Mouse (Mus musculus): ENCODE measurements around the gene Colec11. TPM values are rescaled to one million over a fixed set of nuclear protein-coding genes. Genes with fewer than 3 reads are reported as not detected.

Colec11 gene
- polyA plus RNA-seq, 1 experiment from 2014 or later, result 0.22 TPM

GRCm38 (mm10) chr12:28625407-28625806, 2.2 kb upstream of the Colec11 start:
- Histone ChIP-seq H3K4me3 (replicated peaks) (no peak overlapping the region), H3K9ac (no peak overlapping the region), H3K4me1 (peaks cover 12% of the 10 kb centered on the region), H3K27ac (no peak overlapping the region), H3K4me2 (no peak overlapping the region), H3K36me3 (replicated peaks) (peaks cover 26% of the 10 kb centered on the region), H3K9me3 (no peaks in the 10 kb centered on the region), H3K27me3 (no peaks in the 10 kb centered on the region)
- ATAC-seq (ENCODE audit: low FRiP score), result no peak
- WGBS, result 85% methylated on average over 7 of the region's 7 CpGs

GRCm38 (mm10) chr12:28624251-28624650, 1.1 kb upstream of the Colec11 start:
- Histone ChIP-seq H3K9ac (no peak overlapping the region), H3K4me2 (no peak overlapping the region), H3K4me1 (peaks cover 12% of the 10 kb centered on the region), H3K36me3 (replicated peaks) (peaks cover 14% of the 10 kb centered on the region), H3K4me3 (replicated peaks) (no peak overlapping the region), H3K9me3 (no peaks in the 10 kb centered on the region), H3K27me3 (no peaks in the 10 kb centered on the region), H3K27ac (no peak overlapping the region)
- 89% methylated on average over 2 of the region's 2 CpGs for WGBS
- ATAC-seq (ENCODE audit: low FRiP score), result no peak

- 81% methylated on average over 1 of the region's 1 CpGs for WGBS
- no peak overlapping the region for H3K9ac ChIP-seq
- no peak overlapping the region for H3K27ac ChIP-seq
- no peaks in the 10 kb centered on the region for H3K9me3 ChIP-seq
- H3K27me3 ChIP-seq, result no peaks in the 10 kb centered on the region
- H3K4me2 ChIP-seq, result no peak overlapping the region
- no peak for ATAC-seq (ENCODE audit: low FRiP score)
- no peak overlapping the region for H3K4me3 ChIP-seq (replicated peaks)
- H3K4me1 ChIP-seq, result peaks cover 12% of the 10 kb centered on the region
- no peaks in the 10 kb centered on the region; the same call in 1 of the 2 replicates for H3K36me3 ChIP-seq (replicated peaks)
These were observed 536 bp downstream of the Colec11 start for GRCm38 (mm10) chr12:28622641-28623040.

GRCm38 (mm10) chr12:28622167-28622532, 1.0 kb downstream of the Colec11 start:
- H3K4me1 ChIP-seq, result peaks cover 12% of the 10 kb centered on the region

GRCm38 (mm10) chr12:28621451-28622166, 1.6 kb downstream of the Colec11 start:
- H3K4me3 ChIP-seq (replicated peaks), result no peak overlapping the region
- H3K27ac ChIP-seq, result no peak overlapping the region
- no peaks in the 10 kb centered on the region for H3K36me3 ChIP-seq (replicated peaks)
- no peak overlapping the region for H3K9ac ChIP-seq
- no peaks in the 10 kb centered on the region for H3K27me3 ChIP-seq
- no peaks in the 10 kb centered on the region for H3K9me3 ChIP-seq
- 41% methylated on average over 7 of the region's 7 CpGs for WGBS
- H3K4me2 ChIP-seq, result no peak overlapping the region
- no peak for ATAC-seq (ENCODE audit: low FRiP score)
- H3K4me1 ChIP-seq, result peaks cover 12% of the 10 kb centered on the region

More at GRCm38 (mm10) chr12:28622167-28622532, 1.0 kb downstream of the Colec11 start:
- 67% methylated on average over 5 of the region's 5 CpGs for WGBS
- Histone ChIP-seq H3K9ac (no peak overlapping the region), H3K4me2 (no peak overlapping the region), H3K27me3 (no peaks in the 10 kb centered on the region), H3K27ac (no peak overlapping the region), H3K9me3 (no peaks in the 10 kb centered on the region), H3K4me3 (replicated peaks) (no peak overlapping the region), H3K36me3 (replicated peaks) (no peaks in the 10 kb centered on the region; the same call in 1 of the 2 replicates)
- no peak for ATAC-seq (ENCODE audit: low FRiP score)

- H3K9ac ChIP-seq, result no peak overlapping the region
- H3K4me2 ChIP-seq, result no peak overlapping the region
- no peaks in the 10 kb centered on the region for H3K36me3 ChIP-seq (replicated peaks)
- H3K9me3 ChIP-seq, result no peaks in the 10 kb centered on the region
- no peak overlapping the region for H3K27ac ChIP-seq
- WGBS, result 82% methylated on average over 4 of the region's 4 CpGs
- no peak for ATAC-seq (ENCODE audit: low FRiP score)
- no peak overlapping the region for H3K4me3 ChIP-seq (replicated peaks)
- peaks cover 12% of the 10 kb centered on the region for H3K4me1 ChIP-seq
- no peaks in the 10 kb centered on the region for H3K27me3 ChIP-seq
These were observed 5.9 kb downstream of the Colec11 start for GRCm38 (mm10) chr12:28617297-28617696.

GRCm38 (mm10) chr12:28614401-28614800, 8.8 kb downstream of the Colec11 start:
- H3K27ac ChIP-seq, result no peak overlapping the region
- H3K4me2 ChIP-seq, result no peak overlapping the region
- ATAC-seq (ENCODE audit: low FRiP score), result no peak
- no peaks in the 10 kb centered on the region for H3K9me3 ChIP-seq
- no peak overlapping the region for H3K4me3 ChIP-seq (replicated peaks)
- 78% methylated on average over 7 of the region's 7 CpGs for WGBS
- H3K36me3 ChIP-seq (replicated peaks), result no peaks in the 10 kb centered on the region
- H3K9ac ChIP-seq, result no peak overlapping the region
- no peaks in the 10 kb centered on the region for H3K4me1 ChIP-seq
- H3K27me3 ChIP-seq, result no peaks in the 10 kb centered on the region

- Histone ChIP-seq H3K27me3 (no peaks in the 10 kb centered on the region), H3K9me3 (no peaks in the 10 kb centered on the region), H3K36me3 (replicated peaks) (no peaks in the 10 kb centered on the region), H3K4me1 (peaks cover 10% of the 10 kb centered on the region), H3K9ac (no peak overlapping the region), H3K4me2 (no peak overlapping the region), H3K27ac (no peak overlapping the region), H3K4me3 (replicated peaks) (no peak overlapping the region)
- 75% methylated on average over 6 of the region's 6 CpGs for WGBS
- no peak for ATAC-seq (ENCODE audit: low FRiP score)
These were observed 10.8 kb downstream of the Colec11 start for GRCm38 (mm10) chr12:28612391-28612790.

- WGBS, result 53% methylated on average over 17 of the region's 17 CpGs
- ATAC-seq (ENCODE audit: low FRiP score), result peak; percentile 61
These were observed 15.5 kb downstream of the Colec11 start for GRCm38 (mm10) chr12:28607546-28608305.

GRCm38 (mm10) chr12:28603494-28603893, 19.7 kb downstream of the Colec11 start:
- H3K4me2 ChIP-seq, result no peak overlapping the region
- 61% methylated on average over 1 of the region's 1 CpGs for WGBS
- no peak for ATAC-seq (ENCODE audit: low FRiP score)
- H3K27me3 ChIP-seq, result no peaks in the 10 kb centered on the region; the same call in 1 of the 2 replicates
- H3K4me3 ChIP-seq (replicated peaks), result no peak overlapping the region
- H3K9ac ChIP-seq, result no peak overlapping the region
- H3K4me1 ChIP-seq, result peaks cover 18% of the 10 kb centered on the region
- H3K27ac ChIP-seq, result no peak overlapping the region
- H3K36me3 ChIP-seq (replicated peaks), result no peaks in the 10 kb centered on the region
- H3K9me3 ChIP-seq, result no peaks in the 10 kb centered on the region

More at GRCm38 (mm10) chr12:28607546-28608305, 15.5 kb downstream of the Colec11 start:
- Histone ChIP-seq H3K4me1 (peaks cover 15% of the 10 kb centered on the region), H3K27ac (peak overlapping the region; percentile 62), H3K36me3 (replicated peaks) (no peaks in the 10 kb centered on the region), H3K4me3 (replicated peaks) (no peak overlapping the region), H3K27me3 (no peaks in the 10 kb centered on the region), H3K4me2 (peak overlapping the region; percentile 21), H3K9me3 (no peaks in the 10 kb centered on the region), H3K9ac (no peak overlapping the region)

GRCm38 (mm10) chr12:28602259-28602658, 20.9 kb downstream of the Colec11 start:
- Histone ChIP-seq H3K27me3 (no peaks in the 10 kb centered on the region; the same call in 1 of the 2 replicates), H3K4me3 (replicated peaks) (no peak overlapping the region), H3K27ac (no peak overlapping the region), H3K4me2 (no peak overlapping the region), H3K9ac (no peak overlapping the region), H3K36me3 (replicated peaks) (no peaks in the 10 kb centered on the region), H3K9me3 (no peaks in the 10 kb centered on the region), H3K4me1 (peaks cover 7% of the 10 kb centered on the region)
- WGBS, result 22% methylated on average over 4 of the region's 4 CpGs
- no peak for ATAC-seq (ENCODE audit: low FRiP score)

- 71% methylated on average over 2 of the region's 2 CpGs for WGBS
- no peak overlapping the region for H3K27ac ChIP-seq
- H3K4me3 ChIP-seq (replicated peaks), result no peak overlapping the region
- H3K9me3 ChIP-seq, result no peaks in the 10 kb centered on the region
- ATAC-seq (ENCODE audit: low FRiP score), result no peak
- H3K4me1 ChIP-seq, result peaks cover 8% of the 10 kb centered on the region
- H3K27me3 ChIP-seq, result no peaks in the 10 kb centered on the region; the same call in 1 of the 2 replicates
- no peak overlapping the region for H3K4me2 ChIP-seq
- no peaks in the 10 kb centered on the region for H3K36me3 ChIP-seq (replicated peaks)
- no peak overlapping the region for H3K9ac ChIP-seq
These were observed 24.6 kb downstream of the Colec11 start for GRCm38 (mm10) chr12:28598526-28598991.
